Mouse (Mus musculus): Measurements from ENCODE around the gene Olfr102.

Olfr102 gene

GRCm38 (mm10) chr17:37316954-37317353, at the start of gene Olfr102:
TSS of gene Olfr102 (minus strand) at chr17:37317054.
- no peak for DNase-seq (ENCODE audit: low read depth)

- DNase-seq (ENCODE audit: low read depth) = no peak
Observed at GRCm38 (mm10) chr17:37359282-37359681, 42.4 kb upstream of the Olfr102 start, which contains the start of gene Olfr104-ps. TSS of gene Olfr104-ps (plus strand) at chr17:37359582.

GRCm38 (mm10) chr17:37339598-37339997, 22.7 kb upstream of the Olfr102 start, which contains the start of gene Olfr103:
TSS of gene Olfr103 (minus strand) at chr17:37339698.
- no peak for DNase-seq (ENCODE audit: low read depth)

- no peak for DNase-seq (ENCODE audit: low read depth)
Observed at GRCm38 (mm10) chr17:37310146-37310699, 6.6 kb downstream of the Olfr102 start.

GRCm38 (mm10) chr17:37308483-37308882, 8.4 kb downstream of the Olfr102 start:
- peak; percentile 25 for DNase-seq (ENCODE audit: low read depth)

- no peak for DNase-seq (ENCODE audit: low read depth)
Observed at GRCm38 (mm10) chr17:37304213-37304612, 12.6 kb downstream of the Olfr102 start, which contains the start of gene Olfr101. TSS of gene Olfr101 (minus strand) at chr17:37304313.

- DNase-seq (ENCODE audit: low read depth) = no peak
Observed at GRCm38 (mm10) chr17:37283360-37283759, 33.5 kb downstream of the Olfr102 start, which contains the start of gene Olfr99. TSS of gene Olfr99 (minus strand) at chr17:37283460.

- no peak for DNase-seq (ENCODE audit: low read depth)
Observed at GRCm38 (mm10) chr17:37280331-37280730, 36.5 kb downstream of the Olfr102 start.

GRCm38 (mm10) chr17:37276573-37276972, 40.3 kb downstream of the Olfr102 start:
- DNase-seq (ENCODE audit: low read depth) = no peak

GRCm38 (mm10) chr17:37275626-37276248, 41.1 kb downstream of the Olfr102 start:
- peak; percentile 39 for DNase-seq (ENCODE audit: low read depth)

GRCm38 (mm10) chr17:37270702-37271092, 46.2 kb downstream of the Olfr102 start:
- peak; percentile 68 for DNase-seq (ENCODE audit: low read depth)

- DNase-seq (ENCODE audit: low read depth) = peak; percentile 95
Observed at GRCm38 (mm10) chr17:37270058-37270701, 46.7 kb downstream of the Olfr102 start, which contains the start of gene H2-M3. TSS of gene H2-M3 (plus strand) at chr17:37270220.

GRCm38 (mm10) chr17:37263626-37264025, 53.2 kb downstream of the Olfr102 start, which contains the start of gene Olfr98:
TSS of gene Olfr98 (minus strand) at chr17:37263749.
- DNase-seq (ENCODE audit: low read depth) = no peak

All from NIH3T3 (cell line).